Mouse (Mus musculus) olfactory bulb, adult 2 months (tissue): ENCODE measurements around the gene Gm49361. TPM values are rescaled to one million over a fixed set of nuclear protein-coding genes. Genes with fewer than 3 reads are reported as not detected.

Source experiments
- H3K27ac ChIP-seq: fragments of 200-500 bp; 2 replicates; pipeline ENCODE4 v1.5.1; 2012; ENCODE audit warnings: low read depth, low read length; ENCODE audit not compliant: insufficient read depth
- H3K4me1 ChIP-seq: fragments of 200-500 bp; 2 replicates; pipeline ENCODE4 v1.6.1; 2012; ENCODE audit warnings: low read length; ENCODE audit not compliant: control insufficient read depth, insufficient read depth
- H3K4me3 ChIP-seq: fragments of 200-500 bp; 2 replicates; pipeline ENCODE4 v1.5.1; 2012; ENCODE audit warnings: mild to moderate bottlenecking, low read depth, low read length, moderate library complexity; ENCODE audit not compliant: insufficient read depth
- CTCF ChIP-seq: fragments of 200-500 bp; IDR thresholded peaks from 2 replicates; pipeline ENCODE4 v1.5.1; 2012; ENCODE audit warnings: low read depth, mild to moderate bottlenecking, low read length, moderate library complexity; ENCODE audit not compliant: insufficient read depth
- POLR2A ChIP-seq: fragments of 200-500 bp; IDR thresholded peaks from 2 replicates; pipeline ENCODE4 v1.6.1; 2012; ENCODE audit warnings: mild to moderate bottlenecking, low read depth, low read length, moderate library complexity; ENCODE audit not compliant: insufficient read depth
- WGBS: fragments of 180-500 bp; shearing (Covaris S2); methylation state at CpG from one replicate; pipeline ENCODE4 v1.1.7; 2018; 5-methylcytosine and 5-hydroxymethylcytosine counted together
- polyA plus RNA-seq: library from polyadenylated mRNA; stranded (reverse); fragments of >200 nt; gene quantifications from 2 replicates; pipeline ENCODE4 v1.2.4, GENCODE M21; 2012; ENCODE audit warnings: low replicate concordance; ENCODE audit not compliant: missing spikeins, insufficient read depth, insufficient read length

Gm49361 gene
- polyA plus RNA-seq, 1 experiment, result not detected

DNA sequence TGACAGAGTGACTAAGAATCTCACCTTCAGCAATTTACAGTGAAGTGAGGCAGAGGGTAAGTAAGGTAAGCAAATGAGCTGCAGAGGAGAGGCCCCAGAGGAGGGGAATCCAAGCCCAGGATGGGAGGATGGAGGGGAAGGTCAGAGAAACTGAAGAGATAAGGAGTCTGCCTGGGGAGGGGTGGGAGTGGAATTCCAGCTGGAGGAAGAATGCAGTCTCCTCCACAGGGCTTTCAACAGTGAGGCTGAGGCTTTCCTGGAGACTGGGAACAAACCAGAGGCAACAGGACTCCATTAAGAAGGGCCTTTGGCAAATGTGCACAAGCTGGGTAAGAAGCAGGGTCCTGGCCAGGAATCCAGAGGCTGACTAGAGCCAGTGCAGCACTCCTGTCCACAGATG, 8.8 kb downstream of the Gm49361 start:
- Histone ChIP-seq H3K27ac (no peak overlapping the region), H3K4me1 (peaks cover 11% of the 10 kb centered on the region; the same call in 1 of the 2 replicates), H3K4me3 (no peak overlapping the region)
- no peak for TF ChIP-seq POLR2A

GRCm38 (mm10) chr14:57736141-57736540, 9.8 kb downstream of the Gm49361 start:
- WGBS, result 56% methylated on average over 4 of the region's 4 CpGs
- Histone ChIP-seq H3K27ac (no peak overlapping the region), H3K4me1 (peaks cover 14% of the 10 kb centered on the region; the same call in 1 of the 2 replicates), H3K4me3 (no peak overlapping the region)
- no peak for TF ChIP-seq CTCF
- TF ChIP-seq POLR2A, result no peak

- 54% methylated on average over 6 of the region's 6 CpGs for WGBS
- no peak for TF ChIP-seq CTCF
- no peak for TF ChIP-seq POLR2A
- Histone ChIP-seq H3K4me1 (peaks cover 27% of the 10 kb centered on the region), H3K4me3 (no peak overlapping the region), H3K27ac (peak overlapping the region; percentile 10; the same call in 1 of the 2 replicates)
These were observed 13.1 kb downstream of the Gm49361 start for GRCm38 (mm10) chr14:57732668-57733293.

- Histone ChIP-seq H3K27ac (peak overlapping the region; percentile 64), H3K4me3 (no peak overlapping the region), H3K4me1 (peaks cover 27% of the 10 kb centered on the region)
- WGBS, result 68% methylated on average over 9 of the region's 9 CpGs
- TF ChIP-seq CTCF (no peak), POLR2A (no peak)
These were observed 15.4 kb downstream of the Gm49361 start for GRCm38 (mm10) chr14:57730527-57730926.

DNA sequence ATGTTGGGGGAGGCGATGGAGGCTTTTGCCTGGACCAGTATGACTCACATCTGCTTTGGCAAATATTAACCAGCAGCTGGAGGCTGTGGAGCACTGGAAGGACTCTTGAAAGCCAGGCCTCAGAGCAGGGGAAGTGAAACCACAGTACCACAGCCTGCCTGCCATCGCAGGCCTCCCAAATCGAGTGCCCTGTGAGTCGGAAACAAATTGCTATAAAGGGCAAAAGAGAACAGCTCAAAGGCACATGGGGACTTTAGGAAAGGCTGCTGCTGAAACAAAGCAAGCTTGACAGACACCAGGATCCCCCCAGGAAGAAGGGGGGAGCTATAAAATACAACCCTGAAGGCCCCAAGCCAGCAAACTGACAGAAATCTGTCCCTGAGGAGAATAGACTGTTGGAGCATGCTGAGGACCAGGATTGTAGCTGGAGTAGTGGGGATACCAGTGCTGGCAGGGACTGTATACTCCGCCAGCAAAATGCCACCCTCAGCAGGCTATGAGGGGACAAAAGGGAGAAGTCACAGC, 15.9 kb downstream of the Gm49361 start:
- peak overlapping the region; percentile 64 for H3K27ac ChIP-seq
- TF ChIP-seq CTCF, result no peak
- H3K4me1 ChIP-seq, result peaks cover 27% of the 10 kb centered on the region
- H3K4me3 ChIP-seq, result no peak overlapping the region
- WGBS, result 23% methylated on average over 5 of the region's 5 CpGs

GRCm38 (mm10) chr14:57729364-57729763, 16.5 kb downstream of the Gm49361 start:
- H3K27ac ChIP-seq, result peak overlapping the region; percentile 64
- H3K4me3 ChIP-seq, result no peak overlapping the region
- peaks cover 27% of the 10 kb centered on the region for H3K4me1 ChIP-seq
- 48% methylated on average over 8 of the region's 8 CpGs for WGBS
- TF ChIP-seq POLR2A (no peak), CTCF (no peak)

DNA sequence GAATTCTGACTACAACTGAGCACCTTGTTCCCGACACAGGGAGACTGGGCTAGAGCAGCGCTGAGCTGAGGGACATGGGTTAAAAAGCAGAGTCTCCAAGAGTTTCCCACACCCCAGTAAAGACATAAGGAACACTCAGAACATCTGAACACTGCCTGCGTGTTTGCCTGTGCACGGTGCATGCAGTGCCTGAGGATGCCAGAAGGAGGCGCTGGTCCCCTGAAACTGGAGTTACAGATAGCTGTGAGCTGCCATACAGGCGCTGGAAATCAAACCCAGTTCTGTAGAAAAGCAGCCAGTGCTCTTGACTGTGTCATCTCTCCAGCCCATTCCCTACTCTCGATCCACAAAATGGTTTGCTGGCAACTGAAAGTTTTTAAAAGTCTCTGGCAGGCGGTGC, 19.7 kb downstream of the Gm49361 start:
- peaks cover 13% of the 10 kb centered on the region for H3K4me1 ChIP-seq
- TF ChIP-seq CTCF (no peak), POLR2A (no peak)
- 84% methylated on average over 8 of the region's 8 CpGs for whole genome bisulfite sequencing

DNA sequence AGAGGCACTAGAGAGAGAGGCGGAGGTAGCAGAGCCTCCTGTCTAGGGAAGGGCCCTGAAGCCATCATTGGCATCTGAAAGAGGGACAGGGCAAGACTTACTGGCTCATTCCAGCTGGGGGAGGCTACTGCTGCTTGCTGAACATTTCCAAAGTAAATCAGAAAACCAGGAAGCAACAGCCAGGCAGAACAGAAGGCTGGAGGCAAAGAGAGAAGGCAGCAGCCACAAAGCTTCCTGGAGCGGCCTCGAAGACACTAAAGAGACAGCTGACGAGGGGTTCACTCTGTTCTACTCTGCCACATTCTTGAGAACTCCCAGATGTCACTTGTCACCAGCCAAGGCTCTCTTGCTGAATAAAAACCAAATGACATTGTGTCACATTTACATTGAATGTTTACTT, 21.4 kb downstream of the Gm49361 start:
- H3K4me1 ChIP-seq, result no peaks in the 10 kb centered on the region
- H3K27ac ChIP-seq, result no peak overlapping the region
- no peak overlapping the region for H3K4me3 ChIP-seq
- TF ChIP-seq CTCF (no peak), POLR2A (no peak)
- WGBS, result 77% methylated on average over 4 of the region's 4 CpGs

More for the DNA sequence above, 19.7 kb downstream of the Gm49361 start:
- Histone ChIP-seq H3K4me3 (no peak overlapping the region), H3K27ac (no peak overlapping the region)

GRCm38 (mm10) chr14:57718245-57718644, 27.7 kb downstream of the Gm49361 start:
- Histone ChIP-seq H3K4me1 (no peaks in the 10 kb centered on the region), H3K4me3 (no peak overlapping the region), H3K27ac (no peak overlapping the region)
- 88% methylated on average over 4 of the region's 4 CpGs for WGBS
- TF ChIP-seq POLR2A (no peak), CTCF (no peak)
